In genomic region chr15:82085606-82086005, GRCm38 (mm10) we compare ENCODE assay signal across 21 mouse cellular contexts. TPM values are rescaled to one million over a fixed set of nuclear protein-coding genes. Genes with fewer than 3 reads are reported as not detected.
"Had no signal": no experiment of that assay in that cellular context is flagged by ENCODE, and none has a peak within 500 bp of the region (broad histone marks: within the 10 kb centered on the region; RNA-seq: fewer than 3 reads in every experiment).

No protein-coding gene starts in this region.

- DNase-seq: kidney, adult 18-20 months; kidney, postnatal 10 days; kidney, postnatal 4 days; lung, embryonic 14.5 days; lung, postnatal 10 days; lung, postnatal 4 days; thymus, adult 2 months; thymus, postnatal 25 days had no signal

RNA-seq across cellular contexts. Expression of gene Mei1, which starts 15.8 kb away (rescaled TPM):
- total RNA-seq: megakaryocyte, adult 5-6 weeks had no signal
- polyA plus RNA-seq: intestine, embryonic 15.5 days; kidney, embryonic 14.5 days; limb, embryonic 10.5 days; liver, embryonic 11.5 days; liver, embryonic 15.5 days; lung, embryonic 14.5 days; midbrain, embryonic 16.5 days had no signal

RNA-seq across cellular contexts. Expression of gene 4930407I10Rik, which starts 26.7 kb away (rescaled TPM):
- total RNA-seq: layer of hippocampus, adult 2 months; layer of hippocampus, postnatal 10 days; left cerebral cortex, adult 8-10 months; megakaryocyte, adult 5-6 weeks had no signal
- polyA plus RNA-seq: intestine, embryonic 15.5 days; kidney, embryonic 14.5 days; limb, embryonic 10.5 days; liver, embryonic 11.5 days; liver, embryonic 15.5 days; lung, embryonic 14.5 days; midbrain, embryonic 10.5 days; midbrain, embryonic 16.5 days; neural tube, embryonic 13.5 days; urinary bladder, adult 2 months had no signal
